Mouse (Mus musculus): ENCODE measurements around the gene Iqcf5. TPM values are rescaled to one million over a fixed set of nuclear protein-coding genes. Genes with fewer than 3 reads are reported as not detected.

Iqcf5 gene
- polyA plus RNA-seq (2014; fragmentation: Illumina TruSeq; extraction: RNeasy Lipid Tissue Mini Kit (QIAGEN cat#74804); ENCODE audit: low read depth, low replicate concordance), result not detected

GRCm38 (mm10) chr9:106514273-106514672, at the start of gene Iqcf5:
Iqcf5 (plus strand) TSS chr9:106514573.

GRCm38 (mm10) chr9:106465571-106466200, 48.7 kb upstream of the Iqcf5 start, which contains the start of gene Gpr62:
Gpr62 (minus strand) TSS chr9:106465938.

GRCm38 (mm10) chr9:106475663-106476001, 38.7 kb upstream of the Iqcf5 start, which contains the start of gene Rrp9:
Rrp9 (plus strand) TSS chr9:106475963.

DNA sequence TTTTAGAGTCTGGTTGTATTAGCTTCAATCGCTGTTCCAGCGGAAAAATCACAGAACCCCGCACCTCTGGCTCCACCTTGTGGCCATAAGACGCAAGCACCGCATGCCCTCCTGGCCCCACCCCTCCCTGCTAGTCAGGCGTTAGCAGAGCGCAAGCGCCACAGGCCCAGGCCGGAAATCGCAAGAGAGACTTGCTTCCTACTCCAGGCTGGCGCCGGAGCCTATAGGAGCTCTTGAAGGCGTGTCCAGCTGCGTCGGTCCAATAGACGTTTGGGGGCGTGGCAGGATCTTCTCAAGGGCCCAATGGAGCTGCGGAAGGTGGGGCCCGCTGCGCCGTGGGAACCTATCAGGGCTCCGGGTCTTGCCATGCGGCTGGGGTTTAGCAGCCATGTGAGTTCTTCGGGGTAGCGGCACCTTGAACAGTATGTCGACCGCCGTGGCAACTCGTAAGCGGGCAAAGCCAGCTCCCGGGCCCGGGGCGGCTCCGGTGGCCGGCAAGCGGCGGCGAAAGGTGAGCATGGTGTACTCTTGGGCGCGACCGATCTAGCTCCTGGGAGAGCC, 37.4 kb upstream of the Iqcf5 start, which contains the start of gene Parp3:
TSS of gene Parp3 (minus strand) at position 26 of the 561 bp plus-strand sequence.

GRCm38 (mm10) chr9:106499667-106500066, 14.7 kb upstream of the Iqcf5 start, which contains the start of gene Iqcf1:
Iqcf1 (plus strand) TSS chr9:106499967.

DNA sequence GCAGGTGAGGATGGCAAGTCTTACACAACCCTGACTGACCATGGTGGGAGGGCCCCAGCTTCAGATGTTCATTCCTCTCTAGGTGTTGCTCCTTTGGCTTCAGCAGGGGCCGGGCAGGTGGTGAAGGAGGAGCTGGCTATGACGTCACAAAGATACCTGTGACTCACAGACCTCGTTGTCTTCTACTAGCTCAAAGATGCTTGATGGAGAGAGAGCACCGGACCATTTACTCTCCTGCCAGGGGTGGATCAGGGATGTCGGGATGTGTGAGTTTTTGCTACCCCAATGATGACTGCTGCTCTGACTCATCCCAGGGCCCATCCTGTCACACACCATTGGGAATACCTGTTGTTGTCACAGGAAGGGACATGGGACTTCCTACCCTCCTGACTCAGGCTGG, 47.2 kb downstream of the Iqcf5 start, which contains the start of gene Iqcf3:
TSS of gene Iqcf3 (minus strand) at position 101 of the 400 bp plus-strand sequence.

Other genes with a start within 250 kb of the Iqcf5 start
- 0.34 TPM for gene Poc1a, start 233.5 kb upstream of the Iqcf5 start, polyA plus RNA-seq (2014; fragmentation: Illumina TruSeq; extraction: RNeasy Lipid Tissue Mini Kit (QIAGEN cat#74804); ENCODE audit: low read depth, low replicate concordance)
- gene Dusp7, start 145.9 kb upstream of the Iqcf5 start, polyA plus RNA-seq (2014; fragmentation: Illumina TruSeq; extraction: RNeasy Lipid Tissue Mini Kit (QIAGEN cat#74804); ENCODE audit: low read depth, low replicate concordance), result 2.9 TPM
- 26.6 TPM for gene Rpl29, start 85.1 kb upstream of the Iqcf5 start, polyA plus RNA-seq (2014; fragmentation: Illumina TruSeq; extraction: RNeasy Lipid Tissue Mini Kit (QIAGEN cat#74804); ENCODE audit: low read depth, low replicate concordance)
- 4.1 TPM for gene Acy1, start 76.3 kb upstream of the Iqcf5 start, polyA plus RNA-seq (2014; fragmentation: Illumina TruSeq; extraction: RNeasy Lipid Tissue Mini Kit (QIAGEN cat#74804); ENCODE audit: low read depth, low replicate concordance)
- gene Abhd14b, start 67.1 kb upstream of the Iqcf5 start, polyA plus RNA-seq (2014; fragmentation: Illumina TruSeq; extraction: RNeasy Lipid Tissue Mini Kit (QIAGEN cat#74804); ENCODE audit: low read depth, low replicate concordance), result 105 TPM
- gene Abhd14a, start 66.9 kb upstream of the Iqcf5 start, polyA plus RNA-seq (2014; fragmentation: Illumina TruSeq; extraction: RNeasy Lipid Tissue Mini Kit (QIAGEN cat#74804); ENCODE audit: low read depth, low replicate concordance), result 2.2 TPM
- gene Pcbp4, start 61.3 kb upstream of the Iqcf5 start, polyA plus RNA-seq (2014; fragmentation: Illumina TruSeq; extraction: RNeasy Lipid Tissue Mini Kit (QIAGEN cat#74804); ENCODE audit: low read depth, low replicate concordance), result 2.8 TPM
- gene Gpr62, start 48.6 kb upstream of the Iqcf5 start, polyA plus RNA-seq (2014; fragmentation: Illumina TruSeq; extraction: RNeasy Lipid Tissue Mini Kit (QIAGEN cat#74804); ENCODE audit: low read depth, low replicate concordance), result not detected
- 1.5 TPM for gene Rrp9, start 38.6 kb upstream of the Iqcf5 start, polyA plus RNA-seq (2014; fragmentation: Illumina TruSeq; extraction: RNeasy Lipid Tissue Mini Kit (QIAGEN cat#74804); ENCODE audit: low read depth, low replicate concordance)
- gene Parp3, start 37.6 kb upstream of the Iqcf5 start, polyA plus RNA-seq (2014; fragmentation: Illumina TruSeq; extraction: RNeasy Lipid Tissue Mini Kit (QIAGEN cat#74804); ENCODE audit: low read depth, low replicate concordance), result 9.4 TPM
- gene Iqcf1, start 14.6 kb upstream of the Iqcf5 start, polyA plus RNA-seq (2014; fragmentation: Illumina TruSeq; extraction: RNeasy Lipid Tissue Mini Kit (QIAGEN cat#74804); ENCODE audit: low read depth, low replicate concordance), result not detected
- gene Iqcf3, start 47.1 kb downstream of the Iqcf5 start, polyA plus RNA-seq (2014; fragmentation: Illumina TruSeq; extraction: RNeasy Lipid Tissue Mini Kit (QIAGEN cat#74804); ENCODE audit: low read depth, low replicate concordance), result not detected
- not detected for gene Iqcf4, start 56.4 kb downstream of the Iqcf5 start, polyA plus RNA-seq (2014; fragmentation: Illumina TruSeq; extraction: RNeasy Lipid Tissue Mini Kit (QIAGEN cat#74804); ENCODE audit: low read depth, low replicate concordance)
- gene Iqcf6, start 112.0 kb downstream of the Iqcf5 start, polyA plus RNA-seq (2014; fragmentation: Illumina TruSeq; extraction: RNeasy Lipid Tissue Mini Kit (QIAGEN cat#74804); ENCODE audit: low read depth, low replicate concordance), result not detected
- not detected for gene Grm2, start 141.5 kb downstream of the Iqcf5 start, polyA plus RNA-seq (2014; fragmentation: Illumina TruSeq; extraction: RNeasy Lipid Tissue Mini Kit (QIAGEN cat#74804); ENCODE audit: low read depth, low replicate concordance)
- 15.1 TPM for gene Tex264, start 171.4 kb downstream of the Iqcf5 start, polyA plus RNA-seq (2014; fragmentation: Illumina TruSeq; extraction: RNeasy Lipid Tissue Mini Kit (QIAGEN cat#74804); ENCODE audit: low read depth, low replicate concordance)